Mouse (Mus musculus): Measurements from ENCODE around the gene Dicer1. TPM values are rescaled to one million over a fixed set of nuclear protein-coding genes. Genes with fewer than 3 reads are reported as not detected.

Gene Dicer1
- polyA plus RNA-seq, 1 experiment from 2014 or later = 15.6 TPM

- WGBS = 52% methylated on average over 4 of the region's 4 CpGs
- H3K9me3 ChIP-seq (ENCODE audit: low read length) = no peaks in the 10 kb centered on the region
- no peak overlapping the region for H3K4me2 ChIP-seq (replicated peaks; ENCODE audit: low read depth, low read length)
- DNase-seq (ENCODE audit: low spot score) = peak; percentile 19
- no peak overlapping the region for H3K9ac ChIP-seq (replicated peaks; ENCODE audit: low read depth)
- no peak overlapping the region for H3K27ac ChIP-seq (ENCODE audit: low read length)
- TF ChIP-seq EP300 (IDR thresholded peaks at IDR 0.05) = no peak
- TF ChIP-seq CTCF (IDR thresholded peaks at IDR 0.05) = no peak
- peaks cover 4% of the 10 kb centered on the region; the same call in 1 of the 2 replicates for H3K4me1 ChIP-seq (ENCODE audit: insufficient read depth, low read depth, low read length)
- ATAC-seq = no peak
- H3K4me3 ChIP-seq (ENCODE audit: low read depth, low read length) = no peak overlapping the region
- H3K36me3 ChIP-seq (ENCODE audit: insufficient read depth, low read length) = no peaks in the 10 kb centered on the region
- H3K27me3 ChIP-seq (replicated peaks; ENCODE audit: insufficient read depth, low read length) = no peaks in the 10 kb centered on the region
Measured at GRCm38 (mm10) chr12:104743687-104744086, 8.1 kb downstream of the Dicer1 start.

DNA sequence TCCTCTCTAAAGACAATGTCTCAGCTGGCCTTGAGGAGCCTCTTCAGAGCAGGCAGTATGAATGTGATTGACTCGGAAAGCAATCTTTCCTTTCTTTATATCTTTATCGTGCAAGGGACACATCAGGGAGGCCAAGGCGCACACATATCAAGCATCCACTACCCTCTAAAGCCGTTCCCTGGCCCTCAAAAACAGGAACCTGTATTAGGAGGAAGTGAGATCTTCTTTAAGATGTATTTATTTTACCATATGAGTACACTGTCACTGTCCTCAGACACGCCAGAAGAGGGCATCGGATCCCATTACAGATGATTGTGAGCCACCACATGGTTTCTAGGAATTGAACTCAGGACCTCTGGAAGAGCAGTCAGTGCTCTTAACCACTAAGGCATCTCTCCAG is 9.5 kb downstream of the Dicer1 start:
- H3K27ac ChIP-seq (ENCODE audit: low read length) = no peak overlapping the region
- H3K27me3 ChIP-seq (replicated peaks; ENCODE audit: insufficient read depth, low read length) = no peaks in the 10 kb centered on the region
- no peak overlapping the region for H3K4me2 ChIP-seq (replicated peaks; ENCODE audit: low read depth, low read length)
- no peak for DNase-seq (ENCODE audit: low spot score)
- H3K9me3 ChIP-seq (ENCODE audit: low read length) = no peaks in the 10 kb centered on the region
- H3K4me1 ChIP-seq (ENCODE audit: insufficient read depth, low read depth, low read length) = peaks cover 4% of the 10 kb centered on the region; the same call in 1 of the 2 replicates
- H3K9ac ChIP-seq (replicated peaks; ENCODE audit: low read depth) = no peak overlapping the region
- no peak overlapping the region for H3K4me3 ChIP-seq (ENCODE audit: low read depth, low read length)
- ATAC-seq = no peak
- peak; percentile 49 for TF ChIP-seq CTCF (IDR thresholded peaks at IDR 0.05)
- no peak for TF ChIP-seq EP300 (IDR thresholded peaks at IDR 0.05)
- 67% methylated on average over 6 of the region's 6 CpGs for WGBS
- H3K36me3 ChIP-seq (ENCODE audit: insufficient read depth, low read length) = no peaks in the 10 kb centered on the region

DNA sequence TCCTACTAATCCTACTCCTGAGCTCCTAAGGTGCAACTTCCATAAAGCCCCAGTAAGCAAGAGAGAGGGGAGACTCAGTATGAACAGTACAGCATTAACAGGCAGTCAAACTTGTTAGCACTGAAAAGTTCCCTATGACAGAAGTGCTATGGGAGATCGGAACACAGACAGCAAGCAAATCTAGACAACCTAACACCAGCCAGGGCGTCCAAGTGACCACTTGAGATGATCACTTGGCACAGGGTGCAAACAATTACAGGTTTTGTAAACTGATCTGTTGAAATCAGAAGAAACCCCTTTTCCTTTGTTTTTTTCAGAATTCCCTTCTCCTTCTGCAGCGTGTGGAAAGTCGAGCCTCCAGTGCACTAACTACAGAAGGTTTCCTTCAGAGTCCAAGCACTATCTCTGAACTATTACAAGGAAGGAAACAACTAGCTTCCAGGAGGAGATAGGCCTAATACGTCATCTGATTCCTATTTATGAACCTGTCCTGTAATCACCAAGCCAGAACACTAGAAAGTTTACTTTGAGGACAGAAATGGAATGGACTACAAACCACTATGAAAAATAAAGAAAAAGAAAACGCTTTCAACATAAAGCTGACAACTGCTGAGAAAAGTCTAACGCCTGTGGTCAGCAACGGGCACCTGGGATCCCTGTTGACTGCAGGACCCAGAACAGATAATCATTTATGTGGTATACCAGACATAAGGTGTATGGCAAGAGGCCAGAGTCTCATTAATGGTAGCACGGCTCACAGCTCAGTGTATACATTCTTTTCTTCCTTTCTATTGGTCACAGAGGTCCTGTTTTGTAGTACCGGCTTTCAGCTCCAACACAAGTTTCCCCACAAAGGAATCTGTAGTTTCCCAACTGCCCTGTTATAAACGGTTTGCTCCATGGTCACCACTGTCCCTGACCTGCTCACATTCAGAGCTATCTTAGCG is 10.6 kb downstream of the Dicer1 start:
- WGBS = 49% methylated on average over 12 of the region's 12 CpGs
- H3K4me2 ChIP-seq (replicated peaks; ENCODE audit: low read depth, low read length) = no peak overlapping the region

DNA sequence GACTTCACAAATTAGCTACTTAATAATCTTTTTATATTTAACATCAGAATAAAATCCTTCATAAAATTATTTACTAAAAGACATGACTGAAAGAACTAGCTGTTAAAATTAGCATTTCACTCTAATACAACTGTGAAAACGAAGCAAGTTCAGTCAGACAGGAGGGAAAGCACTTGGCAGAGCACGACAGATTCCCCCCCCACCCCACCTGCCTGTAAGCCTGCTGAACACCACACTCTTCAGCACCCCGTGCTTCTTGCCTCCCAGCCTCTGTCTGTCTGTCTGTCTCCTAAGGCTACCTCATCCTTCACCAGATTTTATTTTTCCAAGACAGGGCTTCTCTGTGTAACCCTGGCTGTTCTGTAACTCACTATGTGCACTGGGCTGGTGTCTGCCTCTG is 12.8 kb downstream of the Dicer1 start:
- H3K4me3 ChIP-seq (ENCODE audit: low read depth, low read length) = no peak overlapping the region
- no peaks in the 10 kb centered on the region for H3K9me3 ChIP-seq (ENCODE audit: low read length)
- H3K36me3 ChIP-seq (ENCODE audit: insufficient read depth, low read length) = no peaks in the 10 kb centered on the region
- H3K4me2 ChIP-seq (replicated peaks; ENCODE audit: low read depth, low read length) = no peak overlapping the region
- no peak overlapping the region for H3K27ac ChIP-seq (ENCODE audit: low read length)
- DNase-seq (ENCODE audit: low spot score) = no peak
- TF ChIP-seq CTCF (IDR thresholded peaks at IDR 0.05) (no peak), EP300 (IDR thresholded peaks at IDR 0.05) (no peak)
- no peak for ATAC-seq
- H3K9ac ChIP-seq (replicated peaks; ENCODE audit: low read depth) = no peak overlapping the region
- 40% methylated on average over 3 of the region's 3 CpGs for WGBS
- no peaks in the 10 kb centered on the region for H3K27me3 ChIP-seq (replicated peaks; ENCODE audit: insufficient read depth, low read length)
- H3K4me1 ChIP-seq (ENCODE audit: insufficient read depth, low read depth, low read length) = peaks cover 4% of the 10 kb centered on the region; the same call in 1 of the 2 replicates

More for the DNA sequence above, 10.6 kb downstream of the Dicer1 start:
- H3K4me3 ChIP-seq (ENCODE audit: low read depth, low read length) = no peak overlapping the region
- ATAC-seq = no peak
- H3K27me3 ChIP-seq (replicated peaks; ENCODE audit: insufficient read depth, low read length) = no peaks in the 10 kb centered on the region
- H3K4me1 ChIP-seq (ENCODE audit: insufficient read depth, low read depth, low read length) = peaks cover 4% of the 10 kb centered on the region; the same call in 1 of the 2 replicates
- H3K9ac ChIP-seq (replicated peaks; ENCODE audit: low read depth) = no peak overlapping the region
- no peak overlapping the region for H3K27ac ChIP-seq (ENCODE audit: low read length)
- H3K36me3 ChIP-seq (ENCODE audit: insufficient read depth, low read length) = no peaks in the 10 kb centered on the region
- no peak for DNase-seq (ENCODE audit: low spot score)
- no peaks in the 10 kb centered on the region for H3K9me3 ChIP-seq (ENCODE audit: low read length)
- TF ChIP-seq CTCF (IDR thresholded peaks at IDR 0.05) (no peak), EP300 (IDR thresholded peaks at IDR 0.05) (no peak)

DNA sequence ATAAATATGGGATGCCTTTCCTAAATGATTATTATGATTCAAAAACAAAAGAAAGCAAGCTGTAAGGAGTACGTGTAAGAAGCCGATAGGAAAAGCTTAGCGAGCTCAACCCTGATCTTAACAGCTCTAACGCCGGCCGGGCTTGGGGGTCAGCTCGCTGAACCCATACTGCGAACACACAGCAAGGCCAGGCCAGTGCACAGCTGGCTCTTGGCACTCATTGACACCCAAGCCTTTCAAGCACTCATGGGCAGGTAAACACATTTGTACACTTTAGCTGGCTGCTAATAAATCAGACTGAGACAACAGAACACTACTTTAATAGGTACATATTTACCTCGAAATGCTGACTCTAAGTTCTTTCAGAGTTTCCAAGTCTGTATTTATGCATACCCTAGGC is 13.3 kb downstream of the Dicer1 start:
- H3K9ac ChIP-seq (replicated peaks; ENCODE audit: low read depth) = no peak overlapping the region
- TF ChIP-seq EP300 (IDR thresholded peaks at IDR 0.05) (no peak), CTCF (IDR thresholded peaks at IDR 0.05) (no peak)
- H3K4me3 ChIP-seq (ENCODE audit: low read depth, low read length) = no peak overlapping the region
- no peak for DNase-seq (ENCODE audit: low spot score)
- no peaks in the 10 kb centered on the region for H3K36me3 ChIP-seq (ENCODE audit: insufficient read depth, low read length)
- WGBS = 42% methylated on average over 9 of the region's 9 CpGs
- peaks cover 4% of the 10 kb centered on the region; the same call in 1 of the 2 replicates for H3K4me1 ChIP-seq (ENCODE audit: insufficient read depth, low read depth, low read length)
- H3K27ac ChIP-seq (ENCODE audit: low read length) = no peak overlapping the region
- no peak for ATAC-seq
- H3K27me3 ChIP-seq (replicated peaks; ENCODE audit: insufficient read depth, low read length) = no peaks in the 10 kb centered on the region
- H3K4me2 ChIP-seq (replicated peaks; ENCODE audit: low read depth, low read length) = no peak overlapping the region
- no peaks in the 10 kb centered on the region for H3K9me3 ChIP-seq (ENCODE audit: low read length)

GRCm38 (mm10) chr12:104737666-104738065 is 14.1 kb downstream of the Dicer1 start:
- Histone ChIP-seq H3K4me2 (replicated peaks; ENCODE audit: low read depth, low read length) (no peak overlapping the region), H3K4me3 (ENCODE audit: low read depth, low read length) (no peak overlapping the region), H3K27ac (ENCODE audit: low read length) (no peak overlapping the region), H3K4me1 (ENCODE audit: insufficient read depth, low read depth, low read length) (peaks cover 4% of the 10 kb centered on the region; the same call in 1 of the 2 replicates), H3K27me3 (replicated peaks; ENCODE audit: insufficient read depth, low read length) (no peaks in the 10 kb centered on the region), H3K36me3 (ENCODE audit: insufficient read depth, low read length) (no peaks in the 10 kb centered on the region), H3K9ac (replicated peaks; ENCODE audit: low read depth) (no peak overlapping the region), H3K9me3 (ENCODE audit: low read length) (no peaks in the 10 kb centered on the region)
- no peak for DNase-seq (ENCODE audit: low spot score)
- no peak for ATAC-seq
- 87% methylated on average over 10 of the region's 10 CpGs for WGBS
- TF ChIP-seq EP300 (IDR thresholded peaks at IDR 0.05) = no peak
- TF ChIP-seq CTCF (IDR thresholded peaks at IDR 0.05) = no peak

Data from lung, postnatal 0 days (tissue).